Mouse (Mus musculus) layer of hippocampus, postnatal 25 days (tissue): ENCODE results near the gene Nwd2. TPM values are rescaled to one million over a fixed set of nuclear protein-coding genes. Genes with fewer than 3 reads are reported as not detected.

Experiments
- DNase-seq, 2 experiments: peaks; one replicate each; pipeline ENCODE4 v3.0.0; 2022; ENCODE audit warnings: mixed read lengths in 2 of 2, low spot score in 1 of 2; ENCODE audit errors: extremely low spot score in 1 of 2
- total RNA-seq, 2 experiments: library from RNA; stranded (reverse); gene quantifications; 2 replicates each; pipeline ENCODE4 v1.2.3; 2021

Nwd2 gene
- total RNA-seq = 10 to 100 TPM; 20.9 to 24.5 TPM

DNA sequence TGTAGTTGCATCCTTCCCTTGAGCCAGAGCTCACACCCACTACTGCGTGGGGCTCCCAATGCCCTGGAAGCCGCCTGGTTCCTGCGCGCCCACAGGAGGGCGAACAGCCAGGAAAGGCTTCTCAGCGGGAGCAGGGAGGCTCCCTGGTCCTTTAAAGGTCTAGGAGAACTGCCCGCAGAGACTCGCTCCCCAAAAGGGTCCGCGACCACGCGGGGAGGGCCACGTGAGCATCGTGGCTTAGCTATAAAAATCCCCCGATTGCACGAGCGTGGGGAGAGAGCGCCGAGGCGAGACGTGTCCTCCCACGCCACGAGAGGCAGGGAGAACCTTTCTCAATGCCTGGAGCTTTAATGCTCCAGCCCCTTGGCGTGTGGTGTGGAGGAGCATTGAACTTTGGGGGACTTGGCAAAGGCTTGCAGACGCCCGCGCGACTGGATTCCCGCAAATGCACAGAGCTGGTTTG is at the start of gene Nwd2:
Gene Nwd2, plus strand, starts transcription at position 33 of the 463 bp plus-strand sequence.
- peak in 1 of 2 experiments; percentile 29 for DNase-seq

DNA sequence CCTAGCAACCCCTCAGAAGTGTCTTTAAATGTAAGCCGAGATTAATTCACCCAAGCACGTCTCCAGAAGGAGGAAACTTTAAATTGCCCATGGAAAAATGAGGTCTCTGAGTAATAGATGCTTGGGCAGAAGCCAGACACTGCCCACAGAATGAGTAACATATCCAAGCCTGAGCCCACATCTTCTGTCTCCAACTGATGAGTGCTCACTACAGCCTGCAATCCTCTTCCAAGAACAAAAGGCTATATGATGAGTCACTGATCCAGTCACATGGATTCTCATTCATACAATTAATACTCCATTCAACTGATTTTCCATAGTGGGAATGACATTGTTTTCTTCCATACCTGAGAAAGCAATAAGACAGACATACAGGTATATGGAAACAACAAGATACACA is 41.5 kb upstream of the Nwd2 start:
- DNase-seq = no peak

DNA sequence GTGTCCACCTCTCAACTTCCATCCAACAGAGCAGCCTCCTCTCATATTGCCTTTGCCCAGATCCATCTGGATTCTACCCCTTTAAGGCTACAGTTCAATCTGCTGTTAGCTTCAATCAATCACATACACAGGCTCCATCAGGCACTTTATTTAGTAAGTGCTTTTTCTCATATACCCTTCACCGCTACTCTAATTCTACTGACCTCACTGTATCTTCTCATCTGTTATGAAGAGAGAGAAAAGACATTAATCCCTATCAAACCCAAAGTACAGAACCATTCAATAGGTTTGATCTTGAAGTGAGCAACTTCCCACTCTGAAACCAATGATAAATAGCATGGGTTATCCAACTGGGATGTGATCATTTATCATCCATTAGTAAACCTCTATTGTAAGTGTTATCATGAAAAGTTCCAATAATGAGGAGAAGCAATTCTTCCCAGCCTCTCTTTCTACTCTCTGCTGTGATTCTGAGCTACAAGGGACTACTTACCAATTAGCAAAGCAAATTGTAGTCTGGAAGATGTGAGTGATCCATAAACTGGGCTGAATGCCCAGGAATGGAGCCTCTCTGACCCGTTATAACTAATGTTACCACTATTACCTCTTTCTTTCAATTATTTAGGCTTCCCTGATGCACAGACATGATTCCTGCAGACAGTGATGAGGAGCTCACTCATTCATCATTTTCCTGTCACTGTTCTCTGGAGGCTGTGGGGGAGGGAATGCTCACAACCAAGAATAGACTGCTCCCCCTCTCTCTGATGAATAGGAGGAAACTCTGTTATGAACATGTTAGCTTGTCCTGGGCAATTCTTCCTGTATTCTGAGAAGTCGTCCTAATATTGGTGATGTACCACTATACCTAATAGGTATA is 31.9 kb upstream of the Nwd2 start:
- DNase-seq = no peak

DNA sequence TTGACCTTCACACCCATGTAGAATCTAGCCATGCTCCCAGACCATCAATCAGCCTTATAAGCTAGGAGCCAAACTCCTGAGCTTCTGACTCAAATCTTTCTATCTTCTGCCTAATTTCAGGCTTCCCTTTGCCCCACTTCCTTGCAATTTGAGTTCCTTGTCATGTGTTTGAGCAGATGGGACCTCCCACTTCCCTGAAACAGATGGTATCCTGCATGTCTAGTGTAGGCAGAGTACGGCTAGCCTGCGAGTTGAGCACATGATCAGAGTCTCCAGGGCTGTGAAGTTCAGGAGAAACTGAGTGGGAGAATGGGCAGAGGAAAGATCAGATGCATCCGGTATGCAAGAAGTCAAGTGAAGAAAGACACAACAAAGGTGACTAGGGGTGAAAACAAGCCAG is 24.8 kb upstream of the Nwd2 start:
- DNase-seq = peak; percentile 49 to 54

DNA sequence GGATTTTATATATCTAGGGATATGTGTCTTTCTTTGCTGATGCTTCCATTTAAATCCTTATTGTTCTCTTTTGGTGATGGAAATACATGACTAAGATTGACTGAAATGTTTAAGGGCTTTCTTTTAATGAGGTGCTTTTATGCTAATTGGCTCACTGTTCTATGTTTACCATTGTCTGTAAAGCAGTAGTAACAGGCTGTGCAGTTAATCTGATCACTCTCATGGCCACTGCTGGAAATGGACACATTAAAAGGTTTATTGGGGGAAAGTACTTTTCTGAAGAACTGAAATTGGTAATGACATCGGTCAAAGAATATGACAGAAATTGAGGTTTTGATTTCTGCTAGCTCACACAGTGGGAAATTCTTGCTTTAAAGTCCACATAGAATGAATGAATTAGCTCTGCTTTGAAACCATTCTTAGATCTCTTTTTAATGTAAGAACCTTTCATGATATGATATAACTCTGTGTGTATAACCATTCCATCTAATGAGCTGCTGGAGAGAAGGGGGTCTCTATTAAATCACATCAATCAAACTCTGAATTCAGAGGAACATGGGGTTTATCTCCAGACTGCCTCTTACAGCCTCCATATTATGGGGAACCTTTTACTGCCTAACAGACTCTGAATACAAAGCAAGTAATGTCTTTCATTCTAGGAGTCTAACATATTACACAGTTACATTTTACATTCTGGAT is 20.9 kb upstream of the Nwd2 start:
- DNase-seq = no peak

DNA sequence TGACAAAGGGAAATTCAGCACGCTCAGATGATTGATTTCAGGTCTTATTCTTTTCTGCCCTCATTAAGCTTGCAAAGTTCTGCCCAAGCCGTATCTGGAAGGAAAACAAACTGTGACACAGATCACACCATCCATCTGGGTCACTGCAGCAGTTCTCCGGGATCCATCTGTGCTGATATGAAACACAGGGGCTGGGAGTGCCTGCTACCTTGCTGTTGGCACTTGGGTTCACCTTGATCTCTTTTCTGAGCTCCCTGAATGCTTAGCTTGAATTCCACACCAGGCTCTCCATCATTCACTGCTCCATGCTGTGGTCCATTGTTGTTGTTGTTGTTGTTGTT is 20.4 kb upstream of the Nwd2 start:
- no peak for DNase-seq

DNA sequence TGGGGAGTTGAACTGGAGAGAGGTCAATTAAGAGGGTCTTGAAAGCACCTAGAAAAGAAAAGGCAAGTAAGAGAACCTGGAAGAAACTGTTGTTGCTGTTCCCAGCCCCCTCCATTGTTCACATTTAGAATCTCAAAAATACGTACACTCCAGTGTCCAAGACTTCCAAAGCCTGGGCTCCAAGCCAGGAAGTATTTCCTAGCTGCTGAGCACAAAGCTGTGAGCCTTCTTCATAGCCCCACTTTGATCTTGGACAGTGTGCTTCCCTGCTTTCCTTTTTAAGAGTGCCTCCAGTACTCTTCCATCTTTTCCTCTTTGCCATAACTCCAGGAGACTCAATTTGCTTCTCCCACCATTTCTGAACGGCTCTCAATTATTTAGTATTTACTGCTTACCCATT is 14.3 kb upstream of the Nwd2 start:
- no peak for DNase-seq

DNA sequence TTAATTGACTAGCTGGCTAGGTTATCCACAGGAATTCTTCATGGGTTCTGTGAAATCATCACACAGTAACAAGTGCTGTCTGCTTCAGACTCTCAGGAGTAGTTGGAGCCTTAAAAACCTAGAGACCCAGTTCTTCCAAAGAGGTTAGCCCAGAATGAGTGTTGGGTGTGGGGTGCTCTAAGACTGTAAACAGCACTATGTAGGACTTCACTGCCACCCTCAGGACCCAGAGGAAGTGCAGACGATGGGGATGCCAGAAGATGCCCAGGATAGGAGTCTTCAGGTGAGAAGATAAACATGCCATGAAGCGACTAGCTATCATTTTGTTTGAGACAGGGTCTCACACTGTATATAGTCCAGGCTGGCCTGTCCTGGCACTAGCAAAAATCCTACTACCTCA is 715 bp upstream of the Nwd2 start:
- DNase-seq = no peak

DNA sequence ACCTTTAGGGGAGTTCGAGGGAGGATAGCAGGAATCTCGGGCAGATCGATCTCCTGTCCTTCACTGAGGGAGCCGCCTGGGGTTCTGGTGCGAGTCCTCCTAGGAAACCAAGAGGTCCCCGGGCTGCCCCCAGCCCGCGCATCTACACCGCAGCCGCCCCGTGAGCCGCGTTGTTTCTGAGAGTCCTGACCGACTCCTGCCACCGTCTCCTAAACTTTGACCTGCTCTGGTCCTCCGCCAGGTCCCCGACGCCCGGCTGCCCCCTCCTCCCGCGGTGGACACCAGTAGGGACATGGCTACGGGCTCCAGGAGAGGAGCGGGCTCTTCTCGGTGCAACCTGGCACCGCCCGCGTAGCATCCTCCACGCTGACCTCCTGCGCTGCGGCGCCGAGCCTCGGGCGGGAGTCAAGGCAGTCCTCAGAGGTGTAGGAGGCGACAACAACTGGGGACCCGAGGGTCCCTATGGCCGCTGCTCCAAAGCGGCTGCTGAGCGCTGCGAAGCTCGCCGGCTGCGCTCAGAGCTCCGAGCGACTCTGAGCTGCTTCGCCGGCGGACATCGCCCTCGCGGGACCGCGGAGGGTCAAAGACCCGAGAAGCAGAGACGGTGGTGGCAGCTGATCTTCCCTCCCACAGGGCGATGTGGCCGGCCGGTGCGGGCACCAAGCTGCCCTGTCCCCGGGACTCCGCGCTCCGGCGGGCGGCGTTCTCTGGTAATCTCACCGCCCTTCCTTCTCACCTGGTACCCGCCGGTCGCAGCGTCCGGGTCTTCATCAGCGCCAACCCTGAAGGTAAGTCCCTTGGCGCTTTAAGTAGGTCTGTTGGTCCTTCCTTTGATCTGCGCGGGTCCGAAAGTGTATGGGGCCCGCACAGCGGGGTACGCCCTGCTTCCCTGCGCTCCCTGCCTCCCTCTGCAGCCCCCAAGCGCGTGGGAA is 897 bp downstream of the Nwd2 start:
- peak; percentile 27 to 51 for DNase-seq

DNA sequence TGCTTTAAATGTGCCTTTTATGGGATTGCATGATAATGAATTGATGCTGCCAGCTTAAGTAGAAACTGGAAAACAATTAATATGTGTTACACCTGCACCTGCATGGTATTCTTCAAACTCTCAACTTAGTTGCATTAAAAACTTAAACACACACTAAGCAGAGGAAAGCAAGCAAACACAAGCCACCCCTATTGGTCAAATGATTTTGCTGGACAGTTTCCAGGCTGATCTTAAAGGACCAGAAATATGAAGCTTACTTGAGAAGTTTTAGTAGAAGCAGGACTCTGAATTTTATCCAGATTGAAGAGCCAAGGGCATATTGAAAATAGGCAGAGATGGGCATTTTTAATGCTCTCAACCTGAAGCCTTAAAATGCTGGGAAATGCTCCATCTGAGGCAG is 2.9 kb downstream of the Nwd2 start:
- DNase-seq = no peak

DNA sequence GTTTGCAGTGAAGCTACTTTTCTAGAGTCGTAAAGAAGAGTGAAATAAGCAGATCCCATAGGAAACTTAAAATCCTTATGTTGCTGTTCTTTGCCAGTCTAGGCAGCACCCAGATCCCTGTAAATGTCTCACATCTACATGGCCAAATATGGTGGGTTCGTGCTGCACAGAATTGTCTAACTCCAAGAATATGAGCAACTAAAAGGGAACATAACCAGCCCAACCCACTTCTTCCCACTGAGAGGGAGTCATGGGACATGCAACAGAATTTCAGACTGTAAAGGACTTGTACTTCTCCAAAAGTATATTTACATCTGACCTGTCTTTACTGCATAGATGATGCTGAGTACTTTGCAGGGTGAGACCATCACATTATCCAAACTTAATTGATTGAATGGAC is 3.8 kb downstream of the Nwd2 start:
- no peak for DNase-seq

DNA sequence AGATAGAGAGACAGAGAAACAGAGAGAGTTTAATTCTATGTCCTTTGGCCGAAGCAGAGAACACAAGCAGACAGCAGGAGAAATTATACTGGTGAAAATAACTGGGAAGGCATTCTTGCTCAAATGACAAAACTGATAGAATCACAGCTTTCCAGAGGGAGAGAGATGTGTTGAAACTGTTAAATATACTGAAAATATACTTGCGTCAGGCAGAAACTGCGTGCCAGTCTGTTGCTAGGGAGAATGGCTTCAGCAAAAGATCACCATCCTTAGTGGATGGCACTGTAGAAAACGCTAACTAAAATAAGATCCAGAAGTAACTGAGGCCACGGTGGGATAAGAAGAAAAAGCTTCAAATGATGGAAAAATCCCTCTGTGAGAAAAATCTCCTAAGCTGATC is 18.0 kb downstream of the Nwd2 start:
- no peak for DNase-seq

DNA sequence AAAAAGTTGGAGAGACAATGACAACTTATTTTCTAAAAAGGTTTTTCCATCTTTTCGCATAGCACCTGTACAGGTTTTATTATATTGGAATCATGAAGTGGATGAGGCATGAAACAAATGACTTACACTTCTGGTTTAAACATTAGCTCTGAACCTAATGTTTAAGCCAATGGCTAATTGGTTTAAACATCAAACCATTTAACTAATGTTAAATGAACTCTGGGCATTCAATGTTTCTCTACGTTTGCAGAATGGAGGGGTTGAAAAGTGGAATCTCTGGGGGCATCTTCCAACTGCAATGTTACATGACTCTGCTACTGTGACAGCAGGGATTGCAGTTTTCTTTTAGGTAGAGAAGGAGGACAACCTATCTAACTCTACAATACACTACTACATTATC is 27.0 kb downstream of the Nwd2 start:
- no peak for DNase-seq

DNA sequence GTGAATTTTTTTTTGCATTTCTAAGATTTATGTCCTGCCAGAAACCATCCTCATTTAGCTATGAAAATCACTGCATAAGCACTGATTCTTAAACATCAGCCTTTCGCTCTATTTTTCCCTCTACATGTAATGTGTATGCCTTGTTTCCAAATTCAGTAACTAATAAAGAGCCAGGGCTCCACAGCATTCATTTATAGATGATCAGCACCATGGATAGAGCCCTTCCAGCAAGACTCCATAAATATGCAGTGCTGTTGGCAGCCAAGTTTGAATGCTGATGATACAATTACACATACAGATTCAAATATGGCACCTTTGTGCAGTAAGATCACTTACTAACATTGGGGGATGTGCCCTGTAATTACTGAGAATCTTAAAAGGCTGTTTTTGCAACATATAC is 40.2 kb downstream of the Nwd2 start:
- DNase-seq = no peak

DNA sequence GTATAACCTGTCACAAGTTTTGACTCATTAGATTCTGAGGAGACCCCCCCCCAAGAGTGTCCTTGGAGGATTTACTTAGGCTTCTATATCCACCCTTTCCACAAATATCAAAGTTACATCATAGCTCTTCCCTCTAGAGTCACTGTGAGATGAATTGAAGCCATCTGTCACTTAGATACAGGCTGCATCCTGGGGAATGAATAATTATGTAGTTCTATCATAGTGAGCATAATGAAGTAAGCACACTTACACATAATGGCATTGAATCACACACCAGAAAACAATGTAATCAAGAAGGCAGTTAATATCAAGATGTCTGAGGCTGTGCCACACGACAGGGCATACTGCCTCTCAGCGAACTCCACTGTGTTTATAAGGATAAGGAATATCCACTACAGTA is 47.9 kb downstream of the Nwd2 start:
- DNase-seq = no peak

DNA sequence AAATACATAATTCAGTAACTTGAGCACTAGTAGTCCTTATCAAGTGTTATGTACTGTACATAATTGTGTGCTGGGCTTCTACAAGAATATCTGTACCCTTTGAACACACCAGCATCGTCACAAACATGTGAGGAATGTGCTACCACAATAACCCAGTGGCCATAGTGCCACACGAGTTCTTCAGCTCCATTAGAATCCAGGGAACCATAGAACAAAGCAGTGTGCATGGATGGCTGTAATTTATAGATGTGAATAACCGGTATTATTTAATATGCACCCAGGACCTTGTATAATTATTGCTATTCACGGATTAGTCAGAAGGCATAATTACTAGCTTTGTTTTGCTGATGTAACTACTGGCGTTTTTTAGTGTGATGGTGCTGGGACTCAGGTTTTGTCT is 48.3 kb downstream of the Nwd2 start:
- no peak for DNase-seq

DNA sequence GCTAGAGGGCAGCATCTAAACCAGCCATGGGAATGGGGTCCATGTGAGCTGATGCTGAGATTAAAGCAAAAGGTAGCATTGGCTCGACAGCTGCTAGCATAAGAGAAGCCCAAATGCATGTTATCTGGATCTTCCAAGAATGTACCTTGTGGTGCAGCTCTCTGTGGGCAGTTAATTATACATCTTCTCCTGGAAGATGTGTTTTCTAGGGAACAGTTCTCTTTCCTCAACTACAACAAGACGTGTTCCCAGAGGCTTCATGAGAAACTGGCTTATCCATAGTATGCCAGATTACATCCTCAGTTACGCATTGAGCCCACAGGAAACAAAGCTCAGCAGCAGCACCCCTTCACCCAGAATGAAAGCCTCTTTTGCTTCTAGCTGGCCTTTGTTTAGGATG is 80.1 kb downstream of the Nwd2 start:
- DNase-seq = no peak

DNA sequence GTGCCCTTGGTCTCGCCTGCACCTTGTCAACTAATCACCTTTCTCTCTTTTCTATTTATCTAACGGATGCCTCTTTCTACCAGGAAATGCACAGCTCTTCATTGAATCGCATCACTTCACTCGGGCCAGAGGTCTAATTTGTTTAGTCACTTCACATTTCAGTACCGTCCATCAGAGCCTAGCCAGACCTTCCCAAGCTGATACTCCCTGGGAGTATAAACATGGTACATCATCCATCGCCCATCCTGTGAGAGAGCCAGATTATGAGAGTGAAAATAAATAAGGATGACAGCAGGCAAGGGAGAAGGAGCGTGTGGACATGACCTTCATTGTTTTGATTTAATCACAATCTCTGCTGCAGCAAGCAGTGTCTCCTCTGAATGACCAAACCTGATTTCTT is 86.6 kb downstream of the Nwd2 start:
- no peak for DNase-seq

DNA sequence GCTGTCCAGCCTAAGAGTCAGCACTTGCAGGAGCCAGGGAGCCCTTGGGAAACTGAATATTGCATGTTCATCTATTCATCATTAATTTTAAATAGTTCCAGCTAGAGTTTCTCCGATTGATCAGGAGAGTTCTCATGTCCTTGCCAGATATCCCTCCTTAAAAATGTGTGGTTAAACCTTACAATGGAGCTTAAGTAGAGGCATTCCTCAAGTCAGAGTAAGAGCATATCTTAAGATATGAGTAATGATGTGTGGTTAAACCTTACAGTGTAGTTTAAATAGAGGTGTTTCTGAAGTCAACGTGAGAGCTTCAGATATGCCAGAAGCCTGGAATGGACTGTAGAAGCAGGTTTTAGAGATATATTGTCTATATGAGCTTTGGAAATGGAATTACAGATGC is 94.5 kb downstream of the Nwd2 start:
- DNase-seq = no peak

DNA sequence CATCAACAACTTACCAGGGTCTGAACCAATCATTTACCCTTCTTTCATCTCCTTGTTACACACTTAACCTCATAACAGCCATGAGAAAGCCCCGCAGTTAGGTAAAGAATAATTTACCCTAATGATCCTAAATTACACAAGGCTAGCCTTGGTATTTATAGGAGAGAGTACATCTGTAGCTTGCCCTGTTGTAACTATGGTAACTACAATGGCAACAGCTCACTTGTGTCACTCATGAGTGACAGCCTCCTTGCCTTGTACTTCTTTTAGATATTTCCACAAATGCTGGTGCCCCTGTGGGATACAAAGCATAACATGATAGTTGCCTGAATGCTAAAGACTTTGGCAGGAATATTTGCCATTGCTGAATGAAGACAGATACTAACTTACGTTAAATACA is 99.4 kb downstream of the Nwd2 start:
- DNase-seq = no peak

DNA sequence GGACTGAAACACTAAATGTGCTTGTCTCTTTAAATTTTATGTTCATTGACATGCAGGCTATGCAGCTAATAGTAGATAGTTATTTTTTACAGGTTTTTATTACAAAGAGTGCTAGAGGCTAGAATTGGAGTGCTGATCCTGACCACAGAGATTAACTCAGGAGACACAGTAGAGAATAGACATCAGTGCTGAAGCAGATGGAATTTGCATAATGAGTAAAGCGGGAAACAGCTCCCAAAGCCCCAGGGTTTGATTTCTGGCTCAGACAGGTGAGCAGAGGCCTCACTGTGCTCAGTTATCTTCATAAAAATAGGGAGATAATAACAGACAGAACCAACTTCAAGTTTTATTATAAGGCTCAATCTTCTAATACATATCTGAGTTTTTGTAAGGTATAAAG is 99.9 kb downstream of the Nwd2 start:
- DNase-seq = no peak
